Mouse (Mus musculus): ENCODE data around the gene Bnc1. TPM values are rescaled to one million over a fixed set of nuclear protein-coding genes. Genes with fewer than 3 reads are reported as not detected.

Gene Bnc1
- total RNA-seq (2021): not detected
- long read RNA-seq: 0 reads

DNA sequence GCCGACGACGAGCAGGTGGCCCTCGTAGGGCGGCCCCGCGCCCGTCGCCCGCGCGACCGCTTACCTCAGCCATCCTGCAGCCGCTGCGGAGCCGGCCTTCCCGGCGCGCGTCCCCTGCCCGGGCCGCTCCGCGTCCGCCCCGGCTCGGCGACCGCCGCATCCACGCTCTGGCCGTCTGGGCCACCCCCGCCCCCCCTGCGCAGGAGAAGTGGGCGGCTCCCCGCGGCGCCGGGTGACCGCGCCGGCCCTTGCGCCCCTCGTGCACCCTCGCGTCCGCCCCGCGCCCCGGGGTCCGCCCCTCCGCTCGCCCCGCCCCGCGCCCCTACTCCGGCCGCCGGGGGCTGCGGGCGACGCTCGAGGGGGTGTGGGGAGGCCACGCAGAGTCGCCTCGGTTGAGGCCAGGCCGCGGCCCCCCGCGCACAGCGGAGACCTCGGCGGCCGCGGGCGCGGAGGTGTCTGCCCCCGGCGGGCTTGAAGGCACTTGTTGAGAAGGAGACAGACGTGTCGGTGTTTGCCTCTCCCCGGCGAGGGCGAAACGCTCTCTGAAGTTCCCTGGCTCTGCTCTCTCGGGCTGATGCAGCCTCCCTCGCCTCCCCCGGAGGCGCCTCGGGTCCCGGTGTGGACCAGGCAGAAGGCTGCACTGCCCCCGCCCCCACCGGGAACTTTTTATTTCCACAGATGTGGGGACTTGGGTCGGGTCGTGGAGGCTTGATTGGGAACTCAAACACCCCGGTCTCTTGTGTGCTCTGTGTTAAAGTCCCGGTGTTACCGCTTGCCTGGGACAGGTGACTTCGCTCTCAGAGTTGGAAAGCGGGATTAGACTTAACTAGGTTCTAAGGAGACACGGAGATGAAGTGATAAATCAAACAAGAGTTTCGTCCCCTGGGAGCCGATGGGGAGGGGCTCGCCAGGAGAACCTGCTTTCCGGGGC is at the start of gene Bnc1:
TSS of gene Bnc1 (minus strand) at position 162 of the 931 bp plus-strand sequence.
- DNase-seq (ENCODE audit: low spot score in 2 of 2): no peak

DNA sequence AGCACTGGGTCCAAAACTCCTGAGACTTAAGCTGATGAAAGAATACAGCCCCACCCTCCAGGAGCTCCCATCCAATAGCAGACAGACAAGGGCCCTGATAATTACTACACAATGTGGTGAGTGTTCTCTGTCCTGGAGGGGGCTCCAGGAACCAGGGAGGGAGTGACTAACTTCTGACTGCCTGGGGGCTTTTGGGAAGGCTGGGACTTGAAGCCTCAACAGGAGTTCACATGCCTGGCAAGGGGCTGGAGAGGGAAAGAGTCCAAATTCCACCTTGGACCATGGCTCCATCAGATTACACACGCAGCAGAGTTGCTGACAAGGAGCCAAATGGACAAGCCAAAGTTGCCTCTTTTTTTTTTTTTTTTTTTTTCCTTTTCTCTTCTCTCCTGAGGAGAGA is 41.3 kb upstream of the Bnc1 start:
- DNase-seq (ENCODE audit: low spot score in 2 of 2): no peak

DNA sequence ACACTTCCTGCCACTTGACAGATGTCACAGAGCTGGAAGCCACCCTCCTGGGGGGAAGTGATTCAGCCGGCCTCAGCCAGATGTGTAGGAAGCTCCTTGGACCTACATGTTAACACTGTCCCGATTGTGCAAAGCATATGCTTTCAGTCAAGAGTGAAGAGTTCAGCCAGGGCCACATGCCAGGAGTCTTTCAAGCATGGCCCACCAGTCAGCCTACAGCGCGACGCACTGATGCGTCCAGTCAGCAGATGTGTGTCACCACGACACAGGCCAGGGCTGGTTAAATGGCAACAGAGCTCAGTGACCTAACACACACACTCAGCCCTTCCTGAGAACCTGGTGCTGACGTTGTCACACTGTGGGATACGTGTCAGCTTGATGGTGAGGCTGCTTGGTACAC is 37.6 kb upstream of the Bnc1 start:
- no peak for DNase-seq (ENCODE audit: low spot score in 2 of 2)

DNA sequence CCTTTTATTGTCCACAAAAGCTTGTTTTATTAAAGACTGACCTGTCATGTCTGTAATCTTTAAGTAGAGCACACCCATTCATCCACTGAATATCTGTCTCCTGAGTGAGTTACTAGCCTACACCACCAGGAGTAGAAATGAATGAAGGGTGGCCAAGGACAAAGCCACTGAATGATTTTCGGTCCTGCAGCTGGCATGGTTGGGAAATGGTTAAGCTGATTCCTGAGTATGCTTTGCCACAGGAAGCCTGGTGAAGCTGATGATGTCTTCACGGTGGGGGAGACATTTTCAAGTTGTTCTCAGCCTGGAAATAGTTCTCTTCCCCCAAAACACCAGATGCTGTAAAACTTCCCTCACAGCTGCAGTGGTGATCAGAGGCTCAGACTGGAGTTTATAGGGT is 33.7 kb upstream of the Bnc1 start:
- no peak for DNase-seq (ENCODE audit: low spot score in 2 of 2)

DNA sequence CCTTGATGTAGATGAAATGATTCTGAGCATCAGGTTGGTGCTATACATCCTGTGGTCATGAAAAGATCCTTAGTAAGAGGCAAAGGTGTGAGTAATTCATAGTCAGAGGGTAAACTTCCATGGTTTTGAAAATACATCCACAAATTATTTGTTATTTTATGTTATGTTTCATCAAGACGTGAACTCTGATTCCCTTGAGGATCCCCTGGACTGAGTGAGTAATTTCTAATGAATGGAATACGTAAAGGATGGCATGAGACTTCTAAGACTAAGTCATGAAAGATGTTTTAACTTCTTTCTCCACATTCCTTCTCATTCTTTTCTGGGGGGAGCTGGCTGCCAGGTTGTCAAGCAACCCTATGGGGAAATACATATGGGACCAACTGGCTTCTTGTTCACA is 31.6 kb upstream of the Bnc1 start:
- no peak for DNase-seq (ENCODE audit: low spot score in 2 of 2)

DNA sequence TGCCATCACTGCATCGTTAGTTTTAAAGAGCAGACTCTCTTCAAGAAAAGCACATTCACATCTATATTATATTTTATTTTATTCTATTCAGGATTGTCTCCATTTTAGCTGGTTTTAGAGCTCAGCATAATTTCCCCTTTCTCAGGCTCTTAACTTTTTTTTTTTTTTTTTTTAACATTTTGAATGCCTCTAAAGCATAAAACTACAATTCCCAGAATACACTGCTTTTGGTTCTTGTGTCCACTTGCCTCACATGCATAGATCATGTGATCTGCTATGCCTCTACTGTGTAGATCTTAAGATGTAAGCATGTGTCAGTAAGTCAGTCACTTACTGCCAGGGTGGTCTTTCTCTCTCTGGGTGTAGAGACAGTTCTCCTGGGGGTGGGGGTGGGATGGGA is 30.3 kb upstream of the Bnc1 start:
- no peak for DNase-seq (ENCODE audit: low spot score in 2 of 2)

DNA sequence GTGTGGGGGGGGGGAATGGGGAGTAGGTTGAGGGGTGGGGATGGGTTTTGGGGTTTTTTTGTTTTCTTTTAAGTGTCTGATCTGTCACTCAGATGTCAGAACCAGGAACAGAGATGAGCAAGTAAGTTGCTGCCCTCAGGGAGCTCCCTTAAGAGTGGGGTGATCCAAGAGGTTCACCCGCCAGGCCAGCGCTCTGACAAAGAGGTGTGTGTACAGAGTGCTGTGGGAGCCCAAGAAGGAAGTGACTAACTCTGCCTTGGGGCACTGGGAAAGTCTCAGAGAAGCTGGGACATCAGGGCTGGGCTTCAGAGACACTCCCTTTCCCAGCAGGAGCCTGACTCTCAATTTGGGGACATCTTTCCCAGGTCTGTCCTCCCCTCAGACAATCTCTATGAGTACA is 25.9 kb upstream of the Bnc1 start:
- DNase-seq (ENCODE audit: low spot score in 2 of 2): no peak

DNA sequence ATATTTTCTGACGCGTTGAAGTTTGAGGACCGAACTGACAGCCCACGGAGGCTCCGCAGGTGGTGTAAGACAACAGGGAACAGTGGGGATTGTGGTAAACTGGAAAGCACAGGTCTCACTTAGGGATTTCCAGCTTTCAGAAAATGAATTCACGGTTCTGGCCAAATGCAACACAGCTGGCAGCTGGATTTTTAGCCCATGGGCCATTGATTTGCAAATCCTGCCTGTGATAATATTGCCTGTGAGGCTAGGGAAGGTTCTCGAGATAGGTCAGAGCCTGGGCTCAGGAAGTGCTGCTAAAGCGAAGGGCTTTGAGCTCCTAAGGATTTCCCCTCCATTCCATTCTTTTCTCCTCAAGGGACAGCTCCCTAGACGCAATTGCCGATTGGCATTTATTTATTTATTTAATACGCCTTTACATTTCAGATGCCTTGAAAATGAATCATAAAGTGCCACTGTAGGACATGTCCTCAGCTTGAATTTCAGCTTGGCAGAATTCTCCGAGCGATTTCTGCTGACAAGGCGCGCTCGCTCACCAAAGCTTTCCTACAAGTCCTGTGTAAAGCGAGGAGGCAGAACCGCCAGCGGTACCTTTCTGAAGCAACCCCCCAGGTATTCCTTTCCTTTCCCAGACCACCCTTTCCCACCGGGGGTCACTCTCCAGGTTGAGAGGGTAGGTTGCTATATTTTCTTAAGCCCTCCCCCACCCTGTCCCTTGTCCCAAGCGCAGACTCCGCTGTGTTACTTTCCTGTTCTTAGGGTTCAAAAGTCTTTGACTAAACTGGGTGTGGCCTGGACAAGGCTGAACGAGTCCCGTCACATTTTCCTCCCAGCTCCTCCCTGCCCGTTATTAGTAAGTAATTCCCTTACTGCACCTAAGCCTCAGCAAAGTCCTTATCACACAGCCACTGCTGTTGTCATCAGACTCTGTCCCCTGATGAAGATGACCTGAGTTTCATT is 24.9 kb upstream of the Bnc1 start:
- DNase-seq (ENCODE audit: low spot score in 2 of 2): no peak

DNA sequence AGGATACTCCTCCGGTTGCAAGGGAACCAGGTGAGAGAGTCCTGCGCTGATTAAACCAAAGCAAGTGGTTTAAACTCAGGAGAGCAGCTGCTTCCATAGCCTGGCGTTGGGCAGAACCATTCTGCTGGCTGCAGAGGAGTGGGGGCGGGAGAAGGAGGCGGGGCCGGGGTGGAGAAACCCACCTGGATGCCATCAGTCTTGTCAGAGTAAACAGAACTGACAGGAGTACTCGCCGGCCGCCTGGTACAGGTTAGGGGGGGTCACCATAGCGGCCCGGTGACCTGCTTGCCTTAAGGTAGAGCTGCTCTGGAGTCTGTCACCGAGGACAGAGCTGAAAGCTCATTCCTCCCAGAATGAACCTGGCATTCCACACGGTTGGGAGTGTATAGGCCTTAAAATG is 20.4 kb upstream of the Bnc1 start:
- no peak for DNase-seq (ENCODE audit: low spot score in 2 of 2)

DNA sequence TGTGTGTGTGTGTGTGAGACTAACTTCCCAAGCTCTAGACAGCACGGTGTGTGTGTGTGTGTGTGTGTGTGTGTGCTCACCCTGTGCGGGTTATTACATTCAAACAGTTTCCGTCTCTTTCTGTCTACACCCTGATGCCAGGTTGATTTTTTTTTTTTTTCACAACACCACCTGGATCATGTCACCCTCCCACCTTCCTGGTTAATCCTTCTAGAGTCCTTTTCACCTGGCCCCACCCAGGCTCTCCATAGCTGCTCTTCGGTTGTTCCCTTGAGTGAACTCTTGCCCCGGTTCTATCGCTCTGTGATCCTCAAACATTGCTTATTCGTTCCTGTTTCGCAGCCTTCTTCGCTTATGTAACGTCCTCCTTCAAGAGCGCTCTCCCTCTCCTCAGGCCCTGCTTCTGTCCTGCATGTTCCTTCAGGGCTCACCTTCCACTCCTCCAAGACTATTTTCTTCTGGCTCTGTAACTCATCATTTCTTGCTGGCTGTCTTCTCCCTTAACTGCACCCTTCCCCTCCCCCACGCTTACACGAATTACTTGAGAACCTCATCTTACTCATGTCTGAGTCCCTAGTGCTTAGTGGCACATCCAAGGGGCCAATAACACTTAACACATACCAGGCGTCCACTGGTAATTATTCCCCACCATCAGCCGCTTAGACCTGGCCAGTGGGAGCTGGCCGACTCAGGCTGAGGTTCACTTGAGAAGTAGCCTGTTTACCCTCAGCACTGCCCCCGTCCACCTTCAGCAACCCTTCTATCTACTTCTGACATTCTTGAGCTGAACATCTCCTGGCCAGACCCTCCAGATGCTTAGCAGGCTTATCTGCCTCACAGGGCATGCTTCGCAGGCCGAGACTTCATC is 19.7 kb upstream of the Bnc1 start:
- DNase-seq (ENCODE audit: low spot score in 2 of 2): no peak

DNA sequence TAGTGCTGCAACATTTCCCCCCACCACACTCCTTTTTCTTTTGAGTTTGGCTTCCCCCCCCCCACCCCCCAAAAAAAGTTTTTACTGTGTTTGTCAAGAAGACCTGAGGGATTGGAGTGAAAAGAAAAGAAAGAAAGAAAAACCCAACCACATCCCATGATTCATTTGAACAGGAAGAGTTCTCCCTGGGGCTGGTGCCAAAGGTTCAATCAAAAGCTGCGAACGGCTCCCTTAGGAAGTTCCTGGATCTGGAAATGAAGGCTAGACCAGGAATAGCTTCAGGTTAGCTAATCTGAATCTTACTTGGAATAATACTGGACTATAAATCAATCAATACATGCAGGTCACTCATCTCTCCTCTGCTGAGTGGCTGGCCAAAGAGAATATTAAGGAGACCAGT is 15.1 kb upstream of the Bnc1 start:
- DNase-seq (ENCODE audit: low spot score in 2 of 2): no peak

DNA sequence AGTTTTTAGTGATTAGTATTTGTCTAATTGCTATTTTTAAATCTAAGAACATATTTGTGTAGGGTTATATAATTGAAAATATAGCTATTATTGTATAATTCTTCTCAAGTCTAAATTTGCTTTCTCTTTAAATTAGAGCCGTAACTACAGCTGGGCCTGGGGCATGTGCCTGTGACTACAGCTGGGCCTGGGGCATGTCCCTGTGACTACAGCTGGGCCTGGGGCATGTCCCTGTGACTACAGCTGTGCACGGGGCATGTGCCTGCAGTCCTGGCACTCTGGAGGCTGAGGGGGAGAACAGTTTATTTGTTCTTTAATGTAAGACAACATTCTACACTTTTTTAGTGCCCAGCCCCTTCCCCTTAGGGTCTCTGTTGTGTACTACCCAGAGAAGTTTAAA is 12.1 kb upstream of the Bnc1 start:
- DNase-seq (ENCODE audit: low spot score in 2 of 2): no peak

DNA sequence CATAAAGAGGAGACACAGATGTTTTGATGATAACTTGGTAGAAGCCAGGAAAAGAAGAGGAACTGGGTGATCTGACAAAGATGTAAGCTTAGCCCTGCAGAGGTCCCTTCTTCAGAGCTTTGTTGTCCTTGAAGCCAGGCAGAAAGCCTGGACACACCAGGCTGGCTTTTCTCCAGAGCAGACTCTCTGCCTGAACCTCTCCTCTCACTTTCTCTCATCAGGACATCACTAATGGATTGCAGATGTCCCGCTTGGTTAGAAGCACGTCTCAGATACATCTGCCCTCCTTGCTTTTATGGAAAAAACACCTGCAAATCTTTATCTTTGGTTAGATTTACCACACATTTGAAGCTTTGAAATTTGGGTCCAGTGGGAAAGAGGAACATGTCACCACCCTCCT is 7.7 kb upstream of the Bnc1 start:
- no peak for DNase-seq (ENCODE audit: low spot score in 2 of 2)

DNA sequence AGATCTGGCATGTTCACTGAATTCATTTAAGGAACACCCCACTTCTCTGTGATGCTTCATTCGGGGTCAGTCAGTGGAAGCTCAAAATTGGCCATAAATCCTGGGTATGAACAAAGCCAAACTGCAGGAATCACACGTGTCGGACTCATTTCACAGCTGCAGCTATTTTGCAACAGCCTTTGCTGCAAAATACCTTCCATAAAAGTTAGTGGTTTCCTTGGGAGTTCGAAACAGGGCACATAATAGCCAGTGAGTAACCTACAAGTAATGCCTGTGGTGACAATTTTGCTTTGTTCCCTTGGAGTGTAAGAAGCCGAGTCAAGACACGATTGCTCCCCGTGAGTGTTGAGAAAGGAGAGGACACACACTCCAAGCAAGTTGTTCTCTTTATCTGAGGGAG is 7.3 kb upstream of the Bnc1 start:
- no peak for DNase-seq (ENCODE audit: low spot score in 2 of 2)

DNA sequence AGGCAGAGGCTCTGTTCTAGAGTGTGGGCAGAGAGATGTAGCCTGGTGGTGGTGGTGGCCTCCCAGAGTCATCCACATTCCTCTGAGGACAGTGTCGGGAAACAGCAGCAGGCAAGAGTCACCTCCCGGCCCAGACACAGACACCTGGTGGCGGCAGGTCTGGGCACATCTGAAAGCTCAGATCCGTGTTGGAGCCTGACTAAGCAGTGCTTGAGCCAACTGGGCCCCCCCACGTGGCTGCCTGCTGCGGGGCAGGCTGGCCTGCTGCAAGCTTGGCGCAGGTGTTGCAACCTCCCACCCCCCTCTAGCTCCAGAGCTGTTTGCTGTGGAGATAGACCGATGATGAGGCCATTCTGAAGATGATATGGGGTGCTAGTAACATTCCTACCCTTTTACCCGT is 3.9 kb upstream of the Bnc1 start:
- no peak for DNase-seq (ENCODE audit: low spot score in 2 of 2)

DNA sequence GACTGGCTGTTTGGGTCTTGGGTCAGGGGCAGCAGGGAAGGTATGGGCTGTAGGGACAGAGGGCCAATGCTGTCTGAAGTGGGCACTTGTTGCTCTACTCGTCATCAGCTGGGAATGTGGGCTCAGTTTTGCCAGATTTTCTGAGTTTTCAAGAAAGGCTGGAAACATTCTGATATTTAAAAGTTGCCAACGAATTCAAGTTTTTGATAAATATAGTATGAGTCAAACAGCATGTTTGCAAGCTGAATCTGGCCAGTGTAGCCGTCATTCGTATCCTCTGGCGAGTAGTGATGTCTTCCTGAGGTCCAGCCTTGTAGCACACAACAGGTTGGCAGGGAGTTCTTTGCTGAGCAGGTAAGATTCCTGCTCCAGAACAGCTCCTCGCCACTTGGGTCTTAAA is 3.0 kb upstream of the Bnc1 start:
- DNase-seq (ENCODE audit: low spot score in 2 of 2): no peak

DNA sequence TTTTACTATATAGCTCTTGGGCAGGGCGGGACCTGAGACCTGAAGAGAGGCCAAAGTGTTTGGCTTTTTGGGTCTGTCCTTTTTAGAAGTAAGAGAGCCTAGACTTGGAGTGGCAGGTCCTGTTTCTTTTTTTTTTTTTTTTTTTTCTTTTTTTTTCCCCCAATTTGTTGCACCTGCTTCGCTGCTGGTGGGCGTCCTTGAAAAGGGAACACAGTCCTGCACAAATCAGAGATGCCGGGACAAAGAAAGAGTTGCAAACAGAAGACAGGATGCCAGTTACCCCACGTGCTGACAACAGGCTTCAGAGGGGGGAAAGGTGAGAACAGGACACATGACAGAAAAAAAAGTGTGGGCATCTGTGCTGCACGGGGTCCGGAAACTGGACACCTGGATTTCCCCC is 1.0 kb upstream of the Bnc1 start:
- DNase-seq (ENCODE audit: low spot score in 2 of 2): no peak

DNA sequence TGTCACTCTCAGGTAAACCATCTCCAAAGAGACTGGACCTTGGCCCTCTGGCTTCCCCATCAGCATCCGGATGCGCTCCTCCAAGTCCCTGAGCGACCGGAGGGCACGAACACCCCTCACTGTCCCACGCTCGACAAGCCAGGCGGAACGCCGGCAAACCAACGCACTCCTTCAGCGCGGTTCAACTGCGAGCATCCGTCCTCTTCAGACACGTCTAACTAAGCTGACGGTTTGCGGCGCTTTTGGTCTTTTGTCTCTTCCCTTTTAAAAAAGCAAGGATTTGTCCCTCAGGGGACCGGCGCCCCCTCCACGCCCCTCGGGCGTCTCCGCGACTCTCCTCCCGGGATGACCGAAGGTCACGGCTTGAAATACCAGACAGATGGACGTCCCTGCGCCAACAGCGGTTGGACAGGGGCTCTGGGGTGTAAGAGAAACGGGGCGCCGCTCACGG is 456 bp downstream of the Bnc1 start:
- DNase-seq (ENCODE audit: low spot score in 2 of 2): no peak

DNA sequence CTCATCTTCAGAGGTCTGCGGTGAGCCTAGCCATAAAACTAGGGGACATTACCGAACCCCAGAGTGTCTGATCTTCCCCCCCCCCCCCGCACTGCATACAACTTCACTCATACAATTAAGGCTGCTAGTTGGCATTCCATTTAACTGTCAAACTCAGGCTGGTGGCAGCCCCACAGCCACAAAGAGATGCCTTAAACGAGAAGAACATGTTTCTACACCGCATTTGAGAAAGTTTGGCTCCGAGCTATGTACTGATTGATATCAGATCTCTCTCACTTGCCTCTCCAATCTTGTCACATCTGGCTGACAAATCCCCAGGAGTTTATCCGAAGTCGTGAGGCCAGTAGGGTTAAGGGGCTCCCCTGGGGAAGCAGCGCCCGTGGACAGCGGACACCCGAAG is 976 bp downstream of the Bnc1 start:
- DNase-seq (ENCODE audit: low spot score in 2 of 2): no peak

DNA sequence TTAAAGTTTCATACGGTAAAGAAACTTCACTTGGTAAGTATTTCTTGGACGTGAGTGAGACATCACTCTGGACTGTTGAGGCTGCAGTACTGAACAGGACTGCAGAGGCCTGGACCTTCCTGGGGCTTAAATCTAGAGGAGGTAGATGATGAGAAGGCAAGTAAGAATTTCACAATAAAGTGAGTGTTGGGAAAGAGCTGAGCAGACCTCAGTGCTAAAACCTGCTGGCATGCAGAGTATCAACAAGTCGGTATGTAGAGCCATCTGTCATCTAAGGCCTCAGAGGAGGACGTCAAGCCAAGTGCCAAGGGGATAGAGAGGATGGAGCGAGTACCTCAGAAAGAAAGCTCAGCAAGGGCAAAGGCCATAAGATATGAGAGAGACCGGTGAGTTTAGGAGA is 8.4 kb downstream of the Bnc1 start:
- no peak for DNase-seq (ENCODE audit: low spot score in 2 of 2)

DNA sequence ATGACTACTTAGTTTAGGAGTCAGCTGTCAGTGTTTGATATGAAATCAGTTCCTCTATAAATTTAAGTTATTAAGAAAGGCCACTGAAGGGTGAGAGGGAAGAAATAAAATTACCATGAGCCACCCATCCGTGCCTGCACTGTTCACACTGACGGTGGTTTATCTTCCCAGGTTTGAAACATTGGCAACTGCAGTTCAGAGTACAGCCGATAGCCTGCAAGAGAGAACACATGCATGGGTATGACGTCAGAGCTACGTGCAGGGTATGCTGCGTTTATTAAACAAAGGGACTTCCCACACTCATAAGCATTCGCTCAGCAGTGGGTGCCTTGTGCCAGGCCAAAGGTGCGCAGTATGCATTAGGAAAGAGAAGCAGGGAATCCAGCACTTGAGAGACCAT is 13.8 kb downstream of the Bnc1 start:
- no peak for DNase-seq (ENCODE audit: low spot score in 2 of 2)

Data from layer of hippocampus, postnatal 10 days (tissue).